Mouse (Mus musculus) myocyte (in vitro differentiated cells): ENCODE results near the gene Fam196b. TPM values are rescaled to one million over a fixed set of nuclear protein-coding genes. Genes with fewer than 3 reads are reported as not detected.

Experiments used
- H3K27me3 ChIP-seq: one replicate; pipeline ENCODE4 v1.6.1; 2011; ENCODE audit not compliant: control insufficient read depth, insufficient read depth, insufficient read length
- H3K36me3 ChIP-seq: one replicate; pipeline ENCODE4 v1.6.1; 2011; ENCODE audit not compliant: control insufficient read depth, insufficient read depth
- H3K4me2 ChIP-seq: one replicate; pipeline ENCODE4 v1.6.1; 2011; ENCODE audit warnings: low read depth, control low read depth
- H3K4me3 ChIP-seq: one replicate; pipeline ENCODE4 v1.5.1; 2011; ENCODE audit warnings: mild to moderate bottlenecking, control low read depth, moderate library complexity
- H3K79me2 ChIP-seq: one replicate; pipeline ENCODE4 v1.6.1; 2011; ENCODE audit not compliant: control insufficient read depth, insufficient read depth
- H3ac ChIP-seq: one replicate; pipeline ENCODE4 v1.6.1; 2011; ENCODE audit not compliant: control insufficient read depth, insufficient read length
- CEBPB ChIP-seq: IDR thresholded peaks from 2 replicates; pipeline ENCODE4 v1.6.1; 2011; ENCODE audit warnings: mild to moderate bottlenecking, moderate library complexity; ENCODE audit not compliant: poor library complexity, insufficient read depth, severe bottlenecking
- E2F4 ChIP-seq: IDR thresholded peaks from one replicate; pipeline ENCODE4 v1.6.1; 2011; ENCODE audit warnings: mild to moderate bottlenecking, control low read depth, moderate library complexity; ENCODE audit not compliant: insufficient read depth
- MAX ChIP-seq: IDR thresholded peaks from one replicate; pipeline ENCODE4 v1.6.1; 2011; ENCODE audit warnings: low read depth, mild to moderate bottlenecking, control low read depth
- MYOD1 ChIP-seq, 3 experiments: IDR thresholded peaks; one replicate each; pipeline ENCODE4 v1.6.1; 2011; ENCODE audit warnings: control low read depth in 2 of 3, low read depth in 2 of 3, mild to moderate bottlenecking in 2 of 3, moderate library complexity in 1 of 3; ENCODE audit not compliant: insufficient read length in 2 of 3, control insufficient read depth in 1 of 3
- MYOG ChIP-seq, 3 experiments: IDR thresholded peaks; one replicate each; pipeline ENCODE4 v1.6.1; 2011; ENCODE audit warnings: control low read depth in 2 of 3, low read depth in 2 of 3, mild to moderate bottlenecking in 2 of 3; ENCODE audit not compliant: insufficient read length in 2 of 3, control insufficient read depth in 1 of 3, insufficient read depth in 1 of 3
- POLR2A ChIP-seq: IDR thresholded peaks from one replicate; pipeline ENCODE4 v1.6.1; 2011; ENCODE audit warnings: low read depth, mild to moderate bottlenecking, control low read depth, moderate library complexity; ENCODE audit not compliant: insufficient read length
- POLR2AphosphoS2 ChIP-seq: IDR thresholded peaks from one replicate; pipeline ENCODE4 v1.6.1; 2011; ENCODE audit warnings: low read depth, control low read depth; ENCODE audit not compliant: insufficient read length
- REST ChIP-seq: IDR thresholded peaks from one replicate; pipeline ENCODE4 v1.6.1; 2011; ENCODE audit warnings: mild to moderate bottlenecking, control low read depth, moderate library complexity; ENCODE audit not compliant: insufficient read depth, insufficient read length
- SRF ChIP-seq: IDR thresholded peaks from one replicate; pipeline ENCODE4 v1.6.1; 2011; ENCODE audit warnings: low read depth; ENCODE audit not compliant: control insufficient read depth, insufficient read length
- TCF12 ChIP-seq: IDR thresholded peaks from one replicate; pipeline ENCODE4 v1.6.1; 2011; ENCODE audit warnings: mild to moderate bottlenecking, control low read depth; ENCODE audit not compliant: poor library complexity, insufficient read depth, severe bottlenecking
- TCF3 ChIP-seq: IDR thresholded peaks from one replicate; pipeline ENCODE4 v1.6.1; 2011; ENCODE audit warnings: low read depth, control low read depth; ENCODE audit not compliant: insufficient read length
- USF1 ChIP-seq: IDR thresholded peaks from one replicate; pipeline ENCODE4 v1.6.1; 2011; ENCODE audit warnings: low read depth, mild to moderate bottlenecking, control low read depth, moderate library complexity
- polyA plus RNA-seq: library from polyadenylated mRNA; unstranded; fragments of >200 nt; fragmentation: generic; extraction: Trizol; gene quantifications from one replicate; pipeline ENCODE4 v1.2.1, GENCODE M21; 2012; ENCODE audit warnings: missing spikeins

Gene Fam196b
- polyA plus RNA-seq, 1 experiment: not detected

DNA sequence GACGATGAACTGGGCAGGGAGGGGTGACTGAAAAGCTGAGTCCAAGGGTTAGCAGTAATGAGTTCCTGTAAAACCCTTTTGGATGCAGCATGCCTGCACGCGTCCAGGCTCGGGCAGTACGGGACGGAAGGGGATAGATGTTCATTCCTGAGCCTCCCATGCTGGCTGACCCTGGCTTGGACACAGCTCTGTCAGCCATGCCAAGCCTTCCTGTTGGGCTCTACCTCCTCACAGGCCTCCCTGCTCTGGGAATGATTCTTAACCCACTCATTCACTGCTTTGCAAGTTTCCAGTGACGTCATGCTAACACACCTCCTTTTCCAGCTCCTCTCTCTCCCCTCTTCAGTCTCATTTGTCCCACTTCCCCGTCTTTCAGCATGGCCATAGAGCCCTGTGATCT lies 9.0 kb downstream of the Fam196b start:
- no peak for TF ChIP-seq POLR2A
- TF ChIP-seq USF1: no peak
- TF ChIP-seq MYOG (IDR thresholded peaks at IDR 0.05; ENCODE audit: control insufficient read depth in 1 of 3, insufficient read depth in 1 of 3, insufficient read length in 2 of 3, low read depth in 2 of 3): no peak
- no peak for TF ChIP-seq MYOD1 (IDR thresholded peaks at IDR 0.05; ENCODE audit: control insufficient read depth in 1 of 3, insufficient read length in 2 of 3, low read depth in 2 of 3)
- TF ChIP-seq POLR2AphosphoS2: no peak
- no peak for TF ChIP-seq E2F4
- TF ChIP-seq TCF3: no peak
- TF ChIP-seq REST: no peak
- no peak for TF ChIP-seq CEBPB
- no peak for TF ChIP-seq SRF
- no peak for TF ChIP-seq TCF12
- TF ChIP-seq MAX: no peak
- Histone ChIP-seq H3K79me2 (no peaks in the 10 kb centered on the region), H3ac (no peak overlapping the region), H3K4me3 (no peak overlapping the region), H3K36me3 (no peaks in the 10 kb centered on the region), H3K27me3 (no peaks in the 10 kb centered on the region), H3K4me2 (no peak overlapping the region)

- TF ChIP-seq E2F4: no peak
- TF ChIP-seq TCF12: no peak
- TF ChIP-seq POLR2AphosphoS2: no peak
- TF ChIP-seq TCF3: no peak
- TF ChIP-seq POLR2A: no peak
- TF ChIP-seq CEBPB: no peak
- TF ChIP-seq REST: no peak
- no peak for TF ChIP-seq MYOD1 (IDR thresholded peaks at IDR 0.05; ENCODE audit: control insufficient read depth in 1 of 3, insufficient read length in 2 of 3, low read depth in 2 of 3)
- no peak for TF ChIP-seq SRF
- TF ChIP-seq MYOG (IDR thresholded peaks at IDR 0.05; ENCODE audit: control insufficient read depth in 1 of 3, insufficient read depth in 1 of 3, insufficient read length in 2 of 3, low read depth in 2 of 3): no peak
- TF ChIP-seq MAX: no peak
- no peak for TF ChIP-seq USF1
- Histone ChIP-seq H3K79me2 (no peaks in the 10 kb centered on the region), H3K4me2 (no peak overlapping the region), H3ac (no peak overlapping the region), H3K27me3 (no peaks in the 10 kb centered on the region), H3K36me3 (no peaks in the 10 kb centered on the region), H3K4me3 (no peak overlapping the region)
These were observed 17.9 kb downstream of the Fam196b start for GRCm38 (mm10) chr11:34332344-34333031.

DNA sequence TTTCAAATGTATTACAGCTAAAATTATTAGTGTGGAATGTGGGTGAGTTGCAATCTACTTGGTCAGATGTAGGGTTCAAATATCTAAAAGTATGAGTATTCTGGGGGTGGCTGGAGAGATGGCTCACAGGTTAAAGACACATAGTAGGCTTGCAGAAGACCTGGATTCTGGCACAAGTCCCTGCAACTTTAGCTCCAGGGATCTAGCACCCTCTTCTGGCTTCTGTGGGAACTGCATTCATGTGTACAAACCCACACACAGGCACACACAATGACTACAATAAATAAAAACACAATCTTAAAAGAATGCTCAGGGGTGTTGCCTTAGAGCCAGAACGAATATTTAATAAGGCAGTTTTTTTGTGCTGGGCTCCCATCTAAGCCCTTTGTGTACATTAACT lies 23.3 kb downstream of the Fam196b start:
- no peak overlapping the region for H3ac ChIP-seq
- H3K4me3 ChIP-seq: no peak overlapping the region
- TF ChIP-seq TCF3 (no peak), MYOD1 (IDR thresholded peaks at IDR 0.05; ENCODE audit: control insufficient read depth in 1 of 3, insufficient read length in 2 of 3, low read depth in 2 of 3) (no peak), TCF12 (no peak), MYOG (IDR thresholded peaks at IDR 0.05; ENCODE audit: control insufficient read depth in 1 of 3, insufficient read depth in 1 of 3, insufficient read length in 2 of 3, low read depth in 2 of 3) (no peak), SRF (no peak), USF1 (no peak), E2F4 (no peak)
- no peak overlapping the region for H3K4me2 ChIP-seq
- H3K79me2 ChIP-seq: no peaks in the 10 kb centered on the region
- H3K36me3 ChIP-seq: no peaks in the 10 kb centered on the region
- H3K27me3 ChIP-seq: no peaks in the 10 kb centered on the region

- H3K4me2 ChIP-seq: no peak overlapping the region
These were observed 25.1 kb downstream of the Fam196b start for GRCm38 (mm10) chr11:34339693-34340092.

More at GRCm38 (mm10) chr11:34339693-34340092, 25.1 kb downstream of the Fam196b start:
- H3K27me3 ChIP-seq: no peaks in the 10 kb centered on the region
- no peak overlapping the region for H3K4me3 ChIP-seq
- H3K79me2 ChIP-seq: no peaks in the 10 kb centered on the region
- no peak for TF ChIP-seq USF1
- TF ChIP-seq MAX: no peak
- no peak for TF ChIP-seq REST
- no peak for TF ChIP-seq MYOD1 (IDR thresholded peaks at IDR 0.05; ENCODE audit: control insufficient read depth in 1 of 3, insufficient read length in 2 of 3, low read depth in 2 of 3)
- TF ChIP-seq TCF3: no peak
- no peak for TF ChIP-seq E2F4
- no peak for TF ChIP-seq TCF12
- no peak for TF ChIP-seq POLR2AphosphoS2
- no peak for TF ChIP-seq POLR2A
- TF ChIP-seq SRF: no peak
- no peak for TF ChIP-seq MYOG (IDR thresholded peaks at IDR 0.05; ENCODE audit: control insufficient read depth in 1 of 3, insufficient read depth in 1 of 3, insufficient read length in 2 of 3, low read depth in 2 of 3)
- no peak overlapping the region for H3ac ChIP-seq
- H3K36me3 ChIP-seq: no peaks in the 10 kb centered on the region
